Mouse (Mus musculus): ENCODE measurements around the gene Tmigd1. TPM values are rescaled to one million over a fixed set of nuclear protein-coding genes. Genes with fewer than 3 reads are reported as not detected.

The Tmigd1 gene
- polyA plus RNA-seq, 2 experiments: 0.09 to 0.36 TPM

GRCm38 (mm10) chr11:76859261-76859660 lies 42.7 kb upstream of the Tmigd1 start:
- 72% methylated on average over 5 of the region's 5 CpGs for WGBS
- ATAC-seq (ENCODE audit: low FRiP score, low read depth): no peak
- no peak overlapping the region for H3K4me3 ChIP-seq (replicated peaks; ENCODE audit: low read length)
- no peak for DNase-seq (ENCODE audit: low spot score)
- TF ChIP-seq POLR2A (IDR thresholded peaks at IDR 0.05; ENCODE audit: borderline replicate concordance, extremely low read depth, insufficient read depth, insufficient read length): no peak
- H3K27ac ChIP-seq (replicated peaks; ENCODE audit: low read depth, low read length): no peak overlapping the region
- H3K27me3 ChIP-seq (ENCODE audit: control insufficient read depth, insufficient read depth, low read length): no peaks in the 10 kb centered on the region
- no peaks in the 10 kb centered on the region for H3K4me1 ChIP-seq (ENCODE audit: control insufficient read depth, insufficient read depth, low read length)
- no peaks in the 10 kb centered on the region for H3K9me3 ChIP-seq (ENCODE audit: control insufficient read depth, low read length)
- no peak overlapping the region for H3K4me2 ChIP-seq (replicated peaks; ENCODE audit: low read depth, low read length, severe bottlenecking)
- H3K9ac ChIP-seq (ENCODE audit: low read depth, low read length, severe bottlenecking): no peak overlapping the region
- no peaks in the 10 kb centered on the region for H3K36me3 ChIP-seq (ENCODE audit: control insufficient read depth, insufficient read depth, low read length)

GRCm38 (mm10) chr11:76861185-76861584 lies 40.8 kb upstream of the Tmigd1 start:
- Histone ChIP-seq H3K4me1 (ENCODE audit: control insufficient read depth, insufficient read depth, low read length) (no peaks in the 10 kb centered on the region), H3K9ac (ENCODE audit: low read depth, low read length, severe bottlenecking) (no peak overlapping the region), H3K27me3 (ENCODE audit: control insufficient read depth, insufficient read depth, low read length) (no peaks in the 10 kb centered on the region), H3K4me3 (replicated peaks; ENCODE audit: low read length) (no peak overlapping the region), H3K27ac (replicated peaks; ENCODE audit: low read depth, low read length) (no peak overlapping the region), H3K9me3 (ENCODE audit: control insufficient read depth, low read length) (no peaks in the 10 kb centered on the region), H3K4me2 (replicated peaks; ENCODE audit: low read depth, low read length, severe bottlenecking) (no peak overlapping the region), H3K36me3 (ENCODE audit: control insufficient read depth, insufficient read depth, low read length) (no peaks in the 10 kb centered on the region)
- 90% methylated on average over 3 of the region's 3 CpGs for WGBS
- no peak for TF ChIP-seq POLR2A (IDR thresholded peaks at IDR 0.05; ENCODE audit: borderline replicate concordance, extremely low read depth, insufficient read depth, insufficient read length)
- DNase-seq (ENCODE audit: low spot score): no peak
- ATAC-seq (ENCODE audit: low FRiP score, low read depth): no peak

- Histone ChIP-seq H3K36me3 (ENCODE audit: control insufficient read depth, insufficient read depth, low read length) (no peaks in the 10 kb centered on the region), H3K9me3 (ENCODE audit: control insufficient read depth, low read length) (no peaks in the 10 kb centered on the region), H3K4me3 (replicated peaks; ENCODE audit: low read length) (no peak overlapping the region), H3K9ac (ENCODE audit: low read depth, low read length, severe bottlenecking) (no peak overlapping the region), H3K4me2 (replicated peaks; ENCODE audit: low read depth, low read length, severe bottlenecking) (no peak overlapping the region), H3K27ac (replicated peaks; ENCODE audit: low read depth, low read length) (no peak overlapping the region), H3K27me3 (ENCODE audit: control insufficient read depth, insufficient read depth, low read length) (no peaks in the 10 kb centered on the region), H3K4me1 (ENCODE audit: control insufficient read depth, insufficient read depth, low read length) (no peaks in the 10 kb centered on the region)
- no peak for TF ChIP-seq POLR2A (IDR thresholded peaks at IDR 0.05; ENCODE audit: borderline replicate concordance, extremely low read depth, insufficient read depth, insufficient read length)
- DNase-seq (ENCODE audit: low spot score) (no peak), ATAC-seq (ENCODE audit: low FRiP score, low read depth) (no peak)
- WGBS: 62% methylated on average over 11 of the region's 11 CpGs
Observed at GRCm38 (mm10) chr11:76872556-76873234, 29.3 kb upstream of the Tmigd1 start.

GRCm38 (mm10) chr11:76873865-76874264 lies 28.1 kb upstream of the Tmigd1 start:
- Histone ChIP-seq H3K9me3 (ENCODE audit: control insufficient read depth, low read length) (no peaks in the 10 kb centered on the region), H3K27ac (replicated peaks; ENCODE audit: low read depth, low read length) (no peak overlapping the region), H3K4me2 (replicated peaks; ENCODE audit: low read depth, low read length, severe bottlenecking) (no peak overlapping the region), H3K4me3 (replicated peaks; ENCODE audit: low read length) (no peak overlapping the region), H3K4me1 (ENCODE audit: control insufficient read depth, insufficient read depth, low read length) (no peaks in the 10 kb centered on the region), H3K36me3 (ENCODE audit: control insufficient read depth, insufficient read depth, low read length) (no peaks in the 10 kb centered on the region), H3K9ac (ENCODE audit: low read depth, low read length, severe bottlenecking) (no peak overlapping the region), H3K27me3 (ENCODE audit: control insufficient read depth, insufficient read depth, low read length) (no peaks in the 10 kb centered on the region)
- DNase-seq (ENCODE audit: low spot score): peak; percentile 22
- 78% methylated on average over 5 of the region's 5 CpGs for WGBS
- no peak for TF ChIP-seq POLR2A (IDR thresholded peaks at IDR 0.05; ENCODE audit: borderline replicate concordance, extremely low read depth, insufficient read depth, insufficient read length)
- ATAC-seq (ENCODE audit: low FRiP score, low read depth): no peak

- no peaks in the 10 kb centered on the region for H3K4me1 ChIP-seq (ENCODE audit: control insufficient read depth, insufficient read depth, low read length)
- no peak for DNase-seq (ENCODE audit: low spot score)
- WGBS: 70% methylated on average over 6 of the region's 6 CpGs
Observed at GRCm38 (mm10) chr11:76874766-76875165, 27.2 kb upstream of the Tmigd1 start.

More at GRCm38 (mm10) chr11:76874766-76875165, 27.2 kb upstream of the Tmigd1 start:
- no peak overlapping the region for H3K27ac ChIP-seq (replicated peaks; ENCODE audit: low read depth, low read length)
- H3K9me3 ChIP-seq (ENCODE audit: control insufficient read depth, low read length): no peaks in the 10 kb centered on the region
- ATAC-seq (ENCODE audit: low FRiP score, low read depth): no peak
- H3K27me3 ChIP-seq (ENCODE audit: control insufficient read depth, insufficient read depth, low read length): no peaks in the 10 kb centered on the region
- no peaks in the 10 kb centered on the region for H3K36me3 ChIP-seq (ENCODE audit: control insufficient read depth, insufficient read depth, low read length)
- H3K4me3 ChIP-seq (replicated peaks; ENCODE audit: low read length): no peak overlapping the region
- H3K9ac ChIP-seq (ENCODE audit: low read depth, low read length, severe bottlenecking): no peak overlapping the region
- no peak for TF ChIP-seq POLR2A (IDR thresholded peaks at IDR 0.05; ENCODE audit: borderline replicate concordance, extremely low read depth, insufficient read depth, insufficient read length)
- H3K4me2 ChIP-seq (replicated peaks; ENCODE audit: low read depth, low read length, severe bottlenecking): no peak overlapping the region

Measured in limb, embryonic 14.5 days (tissue).